Mouse (Mus musculus) kidney, embryonic 16.5 days (tissue): ENCODE data around the gene Sp6. TPM values are rescaled to one million over a fixed set of nuclear protein-coding genes. Genes with fewer than 3 reads are reported as not detected.

Source experiments
- ATAC-seq: fragments of 200-750 bp; cut with Nextera tagmentation; 2 replicates; pipeline ENCODE4 v1.8.0; 2017; ENCODE audit warnings: moderate TSS enrichment; ENCODE audit not compliant: low FRiP score, low TSS enrichment
- H3K27ac ChIP-seq: fragments of 300-500 bp; sonication (generic); 2 replicates; pipeline ENCODE4 v1.5.1; 2014; ENCODE audit warnings: low read length
- H3K27me3 ChIP-seq: fragments of 300-500 bp; sonication (generic); 2 replicates; pipeline ENCODE4 v1.6.1; 2014; ENCODE audit warnings: low read length, control low read depth, mixed read lengths; ENCODE audit not compliant: insufficient read depth
- H3K36me3 ChIP-seq: fragments of 300-500 bp; sonication (generic); 2 replicates; pipeline ENCODE4 v1.6.1; 2014; ENCODE audit warnings: low read length, control low read depth, mixed read lengths; ENCODE audit not compliant: insufficient read depth
- H3K4me1 ChIP-seq: fragments of 300-500 bp; sonication (generic); 2 replicates; pipeline ENCODE4 v1.6.1; 2014; ENCODE audit warnings: low read length, control low read depth, mixed read lengths; ENCODE audit not compliant: insufficient read depth
- H3K4me2 ChIP-seq: fragments of 300-500 bp; sonication (generic); replicated peaks from 2 replicates; pipeline ENCODE4 v1.6.1; 2014; ENCODE audit warnings: low read depth, low read length
- H3K4me3 ChIP-seq: fragments of 300-500 bp; sonication (generic); 2 replicates; pipeline ENCODE4 v1.5.1; 2014; ENCODE audit warnings: mild to moderate bottlenecking, low read length
- H3K9ac ChIP-seq: fragments of 300-500 bp; sonication (generic); replicated peaks from 2 replicates; pipeline ENCODE4 v1.6.1; 2014; ENCODE audit warnings: low read length
- H3K9me3 ChIP-seq: fragments of 300-500 bp; sonication (generic); 2 replicates; pipeline ENCODE4 v1.6.1; 2016; ENCODE audit warnings: low read length, control low read depth
- WGBS: fragments of 180-500 bp; shearing (Covaris S2); extraction: QIAGEN DNeasy Blood & Tissue Kit; methylation state at CpG from one replicate; pipeline ENCODE4 v1.1.7; 2014; 5-methylcytosine and 5-hydroxymethylcytosine counted together
- polyA plus RNA-seq: library from polyadenylated mRNA; unstranded; fragments of >200 nt; fragmentation: Nextera tagmentation; extraction: Ambion mirVana; gene quantifications from 2 replicates; pipeline ENCODE4 v1.2.1, GENCODE M21; 2015

Sp6 gene
- polyA plus RNA-seq, 1 experiment from 2014 or later: 2.0 TPM

DNA sequence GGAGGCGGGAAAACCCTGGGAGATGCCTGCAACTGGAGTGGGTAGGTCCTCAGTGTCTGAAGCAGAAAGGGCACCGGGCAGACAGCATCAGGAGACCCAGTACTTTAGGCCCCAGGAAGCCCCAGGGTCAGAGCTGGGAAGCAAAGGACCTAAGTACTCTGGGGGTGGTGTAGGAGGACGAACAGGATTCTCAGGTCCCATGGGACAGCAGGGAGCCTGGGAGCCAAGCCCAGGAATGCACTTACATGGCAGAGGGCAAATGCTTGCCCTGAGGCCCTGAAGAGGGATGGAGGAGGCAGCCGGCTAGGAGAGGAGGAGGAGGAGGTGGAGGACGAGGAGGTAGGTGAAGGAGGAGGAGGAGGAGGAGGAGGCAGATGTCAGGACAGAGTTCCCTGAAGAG, 18.2 kb upstream of the Sp6 start:
- no peak for ATAC-seq
- Histone ChIP-seq H3K9me3 (no peaks in the 10 kb centered on the region), H3K4me2 (no peak overlapping the region), H3K27ac (no peak overlapping the region), H3K9ac (0 out of 2 replicates have a peak overlapping the region, but pooled peaks have one; percentile 14), H3K4me3 (no peak overlapping the region), H3K4me1 (peaks cover 42% of the 10 kb centered on the region), H3K36me3 (no peaks in the 10 kb centered on the region), H3K27me3 (peaks cover 19% of the 10 kb centered on the region)
- WGBS: 27% methylated on average over 5 of the region's 5 CpGs

DNA sequence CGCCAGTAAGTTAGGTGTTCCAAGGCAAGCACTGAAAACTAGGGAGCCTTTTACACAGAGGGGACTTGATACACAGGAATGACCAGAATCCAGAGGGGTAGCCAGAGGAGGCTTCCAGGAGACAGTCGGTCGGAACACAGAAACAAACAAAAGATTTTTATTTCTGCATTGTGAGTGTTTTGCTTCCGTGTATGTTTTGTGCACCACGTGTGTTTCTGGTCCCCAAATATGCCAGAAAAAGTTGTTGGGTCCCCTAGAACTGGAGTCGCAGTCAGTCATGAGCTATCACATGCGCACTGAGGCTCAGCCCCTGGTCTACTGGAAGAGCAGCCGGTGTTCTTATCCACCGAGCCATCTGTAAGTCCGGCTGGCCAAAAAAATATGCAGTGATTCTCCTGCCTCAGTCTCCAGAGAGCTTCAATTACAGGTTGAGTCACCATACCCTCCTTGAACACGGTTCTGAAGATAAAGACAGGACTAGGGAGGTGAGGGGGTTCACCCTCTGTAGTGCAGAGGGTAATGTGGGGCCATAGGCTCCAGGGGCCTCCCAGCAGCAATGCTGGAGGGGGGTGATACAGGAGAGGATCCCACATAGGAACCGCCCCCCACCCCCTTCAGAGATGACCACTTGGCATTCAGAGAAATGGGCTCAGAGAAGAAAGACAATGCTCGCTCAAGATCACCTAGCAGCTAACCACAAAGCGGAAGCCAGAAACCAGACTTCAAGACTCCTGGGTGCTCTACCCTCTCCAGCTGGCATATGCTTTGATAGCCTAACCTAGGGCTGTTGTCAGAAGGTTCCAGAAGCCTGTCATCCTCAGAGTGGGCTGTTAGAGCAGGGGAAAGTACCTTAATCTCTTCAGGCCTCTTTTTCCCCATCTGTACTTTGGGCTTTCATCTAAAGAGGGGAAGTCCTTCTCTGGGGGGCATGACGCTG, 17.1 kb upstream of the Sp6 start:
- Histone ChIP-seq H3K9ac (0 out of 2 replicates have a peak overlapping the region, but pooled peaks have one; percentile 14), H3K4me3 (no peak overlapping the region), H3K36me3 (no peaks in the 10 kb centered on the region), H3K9me3 (no peaks in the 10 kb centered on the region), H3K27me3 (peaks cover 19% of the 10 kb centered on the region), H3K27ac (no peak overlapping the region), H3K4me2 (no peak overlapping the region), H3K4me1 (peaks cover 42% of the 10 kb centered on the region)
- 80% methylated on average over 15 of the region's 15 CpGs for WGBS
- no peak for ATAC-seq

DNA sequence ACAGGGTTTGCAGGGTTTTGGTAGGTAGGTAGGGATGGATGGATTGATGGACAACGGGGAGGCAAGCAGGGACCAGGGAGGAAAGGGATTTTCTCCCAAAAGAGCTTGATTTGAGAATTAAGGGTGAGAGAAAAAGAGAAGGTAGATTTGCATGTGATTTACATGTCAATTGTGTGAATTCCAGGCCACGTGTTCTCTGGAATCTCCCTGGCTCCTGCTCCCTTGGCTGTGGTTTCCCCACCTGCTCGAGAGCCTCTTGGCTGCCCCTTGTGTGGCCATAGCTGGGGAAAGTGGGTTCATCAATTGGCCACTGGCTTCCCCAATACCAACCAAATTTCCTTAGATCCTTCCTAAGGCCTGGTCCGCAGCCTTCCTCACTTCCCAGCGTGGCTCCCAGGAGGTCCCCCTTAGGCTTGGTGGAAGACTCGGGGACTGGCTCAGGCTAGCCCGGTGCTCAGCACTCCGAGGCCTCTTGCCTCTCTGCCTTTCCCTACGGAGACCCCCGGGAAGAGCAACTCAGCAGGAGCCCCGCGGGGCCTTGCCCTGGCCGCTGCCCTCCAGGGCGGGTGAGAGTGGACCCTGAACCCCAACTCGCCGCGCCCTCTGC, 16.3 kb upstream of the Sp6 start:
- 23% methylated on average over 17 of the region's 17 CpGs for WGBS
- Histone ChIP-seq H3K27me3 (peaks cover 19% of the 10 kb centered on the region), H3K27ac (no peak overlapping the region)

DNA sequence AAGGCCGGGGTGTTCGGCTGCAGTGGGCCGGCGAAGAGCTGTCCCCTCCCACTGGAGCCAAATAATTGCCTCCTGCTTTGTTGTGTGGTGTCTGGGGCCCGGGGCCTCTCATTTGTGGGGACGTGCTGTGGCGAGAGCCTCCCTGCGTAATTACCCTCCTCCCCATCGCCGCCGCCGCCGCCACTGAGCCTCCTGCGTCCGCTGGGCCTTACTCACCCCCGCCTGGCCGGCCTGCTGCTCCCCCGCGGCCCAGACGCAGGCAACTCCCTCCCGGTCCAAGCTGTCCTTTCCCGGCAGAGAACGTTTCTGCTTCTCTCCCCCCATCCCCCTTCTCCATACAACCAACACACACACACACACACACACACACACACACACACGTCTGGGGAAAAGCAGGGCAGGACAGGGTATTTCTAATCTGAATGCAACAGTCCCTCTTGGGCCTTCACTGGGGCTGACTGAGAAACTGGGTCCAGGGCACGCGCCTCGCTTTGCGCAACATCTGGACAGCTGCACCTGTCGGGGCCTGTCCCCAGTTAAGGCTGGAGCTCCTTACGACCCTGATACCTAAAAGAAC, 15.7 kb upstream of the Sp6 start:
- ATAC-seq: 0 out of 2 replicates have a peak, but pooled peaks have one; percentile 33
- no peak overlapping the region for H3K27ac ChIP-seq
- WGBS: 6% methylated on average over 30 of the region's 30 CpGs
- no peaks in the 10 kb centered on the region for H3K36me3 ChIP-seq
- H3K4me1 ChIP-seq: peaks cover 35% of the 10 kb centered on the region
- peak overlapping the region; percentile 66 for H3K4me2 ChIP-seq
- H3K4me3 ChIP-seq: peak overlapping the region; percentile 39
- peaks cover 19% of the 10 kb centered on the region for H3K27me3 ChIP-seq
- no peaks in the 10 kb centered on the region for H3K9me3 ChIP-seq
- H3K9ac ChIP-seq: peak overlapping the region; percentile 65

More for the DNA sequence above, 16.3 kb upstream of the Sp6 start:
- H3K4me3 ChIP-seq: peak overlapping the region; percentile 39
- peaks cover 40% of the 10 kb centered on the region for H3K4me1 ChIP-seq
- H3K9ac ChIP-seq: peak overlapping the region; percentile 65
- H3K4me2 ChIP-seq: peak overlapping the region; percentile 66
- ATAC-seq: no peak
- no peaks in the 10 kb centered on the region for H3K36me3 ChIP-seq
- no peaks in the 10 kb centered on the region for H3K9me3 ChIP-seq

DNA sequence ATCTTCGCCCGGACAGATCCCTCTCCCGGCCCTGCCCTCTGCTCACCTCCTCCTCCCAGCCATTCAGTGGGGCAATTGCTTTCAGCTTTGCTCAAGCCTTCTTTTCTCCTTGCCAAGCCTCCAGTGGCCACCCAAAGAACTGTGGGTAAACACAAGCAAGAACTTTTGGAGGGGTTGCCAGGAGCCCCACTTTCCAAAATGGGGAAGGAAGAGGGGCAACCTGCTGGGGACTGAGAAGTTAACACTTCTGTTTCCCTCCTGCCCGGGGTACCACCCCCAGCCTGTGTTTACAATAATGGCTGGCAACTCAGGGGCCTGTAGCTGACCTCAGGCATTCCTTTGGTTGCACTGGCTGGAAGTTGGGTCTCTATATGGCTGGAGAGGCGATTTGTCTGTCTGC, 10.0 kb upstream of the Sp6 start:
- Histone ChIP-seq H3K36me3 (no peaks in the 10 kb centered on the region), H3K27ac (no peak overlapping the region), H3K9me3 (no peaks in the 10 kb centered on the region), H3K4me3 (no peak overlapping the region), H3K4me1 (no peaks in the 10 kb centered on the region; the same call in 1 of the 2 replicates), H3K27me3 (peaks cover 17% of the 10 kb centered on the region), H3K4me2 (no peak overlapping the region), H3K9ac (no peak overlapping the region)
- no peak for ATAC-seq
- 28% methylated on average over 5 of the region's 5 CpGs for WGBS

DNA sequence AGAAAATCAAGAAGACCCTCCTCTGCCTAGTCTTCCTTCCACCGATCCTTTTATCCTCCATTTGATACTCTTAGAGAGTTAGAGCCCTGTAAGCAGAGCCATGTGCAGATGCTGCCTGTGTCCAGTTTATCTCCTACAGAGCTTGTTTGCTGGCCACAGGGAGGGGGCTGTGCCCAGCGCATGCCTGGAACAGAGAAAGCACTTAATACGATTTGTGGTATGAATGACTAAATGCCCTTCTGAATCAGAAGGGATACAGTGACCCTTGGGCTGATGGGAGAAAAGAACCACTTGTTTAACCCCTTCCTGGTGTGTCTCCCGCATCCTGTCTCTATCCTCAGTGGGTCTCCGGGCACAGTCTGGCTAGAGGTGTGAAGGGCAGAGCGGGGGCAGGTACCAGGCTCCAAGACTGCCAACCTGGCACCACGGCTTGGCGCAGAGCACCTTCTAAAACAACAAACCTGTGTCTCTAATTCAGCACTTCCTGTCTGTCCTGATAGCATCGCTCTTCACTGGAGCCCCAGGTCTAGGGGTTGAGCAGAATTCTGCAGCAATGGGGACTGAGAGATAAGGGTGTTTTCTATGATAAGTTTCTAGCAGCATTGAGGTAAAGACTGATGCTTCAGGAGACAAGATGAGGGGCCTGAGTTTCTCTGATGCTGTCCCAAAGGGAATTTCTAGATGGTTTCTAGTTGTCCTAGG, 6.0 kb upstream of the Sp6 start:
- peaks cover 34% of the 10 kb centered on the region for H3K27me3 ChIP-seq
- no peaks in the 10 kb centered on the region for H3K9me3 ChIP-seq
- WGBS: 51% methylated on average over 9 of the region's 9 CpGs
- H3K36me3 ChIP-seq: no peaks in the 10 kb centered on the region
- no peak overlapping the region for H3K4me2 ChIP-seq
- no peak overlapping the region for H3K4me3 ChIP-seq
- ATAC-seq: no peak
- H3K27ac ChIP-seq: no peak overlapping the region
- H3K4me1 ChIP-seq: no peaks in the 10 kb centered on the region
- no peak overlapping the region for H3K9ac ChIP-seq

DNA sequence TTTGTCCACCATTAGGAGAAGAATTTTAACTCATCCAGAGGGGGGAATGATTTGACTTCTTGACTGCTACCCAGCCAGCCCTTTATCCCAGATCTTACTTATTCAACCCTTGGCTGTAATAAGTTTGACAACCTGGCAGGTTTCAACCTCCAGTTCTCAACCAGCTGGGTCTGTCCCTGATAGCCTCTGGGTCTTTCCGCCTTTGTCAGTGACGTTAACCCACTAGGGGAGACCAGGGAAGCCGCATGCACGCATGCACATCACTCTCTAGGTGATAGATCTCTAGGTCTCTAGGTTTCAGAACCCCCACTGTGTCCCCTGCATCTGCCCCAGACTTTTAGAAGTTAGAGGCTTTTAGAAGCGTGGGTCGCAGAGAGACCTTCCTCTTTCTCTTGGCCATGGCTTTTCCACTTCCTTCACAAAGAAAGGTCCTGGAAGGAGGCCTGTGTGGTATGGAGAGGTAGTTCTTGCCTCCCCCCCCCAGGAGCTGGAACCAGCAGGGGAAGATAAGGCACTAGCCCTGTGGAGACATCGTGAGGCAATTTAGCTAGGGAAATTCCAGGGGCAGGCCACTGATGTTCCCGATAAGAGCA, 3.9 kb upstream of the Sp6 start:
- no peak for ATAC-seq
- H3K4me1 ChIP-seq: no peaks in the 10 kb centered on the region
- H3K4me3 ChIP-seq: no peak overlapping the region
- no peaks in the 10 kb centered on the region for H3K9me3 ChIP-seq
- H3K9ac ChIP-seq: no peak overlapping the region
- H3K27me3 ChIP-seq: peaks cover 37% of the 10 kb centered on the region
- H3K36me3 ChIP-seq: no peaks in the 10 kb centered on the region
- H3K27ac ChIP-seq: no peak overlapping the region
- WGBS: 58% methylated on average over 8 of the region's 8 CpGs
- H3K4me2 ChIP-seq: no peak overlapping the region

DNA sequence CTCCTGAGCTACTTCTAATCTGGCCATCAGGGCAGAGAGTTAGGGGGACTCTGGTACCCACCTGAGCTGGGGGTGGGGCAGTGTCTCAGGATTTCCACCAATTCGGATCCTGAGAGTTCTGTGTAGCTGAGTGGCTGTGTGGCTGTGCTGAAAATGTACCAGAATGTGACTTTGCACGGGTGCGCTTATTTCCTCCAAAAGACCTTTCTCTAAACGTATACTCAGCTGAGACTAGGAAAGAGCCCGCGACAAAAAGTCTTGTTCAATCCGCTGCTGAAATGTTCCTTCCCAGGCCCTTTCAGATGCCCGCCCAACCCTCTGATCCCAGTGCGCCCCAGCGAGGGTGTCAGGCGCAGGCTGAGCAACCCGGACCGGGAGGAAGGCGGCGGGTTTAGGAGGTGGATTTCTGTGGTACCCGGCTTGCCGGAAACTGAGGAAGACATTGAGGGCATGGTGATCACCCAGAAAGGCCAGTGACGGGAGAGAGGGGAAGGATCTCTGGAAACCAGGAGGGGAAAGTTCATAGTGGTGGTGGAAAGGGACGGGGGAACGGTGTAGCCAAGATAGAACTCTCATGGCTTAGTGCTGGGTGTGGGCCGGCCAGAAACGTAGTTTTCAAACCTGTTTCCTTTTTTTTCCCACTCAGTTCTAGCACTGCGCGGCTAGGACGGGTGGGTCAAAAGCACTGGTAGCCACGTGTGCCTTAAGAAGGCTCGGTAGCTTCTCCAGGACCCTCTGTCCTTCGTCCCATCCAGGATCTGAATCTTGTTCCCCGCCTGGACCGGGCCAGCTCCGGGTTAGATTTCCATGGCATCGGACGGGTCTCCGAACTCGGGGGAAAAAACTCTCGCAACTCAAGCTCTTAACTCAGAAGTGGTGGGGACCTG, 4.7 kb downstream of the Sp6 start:
- ATAC-seq: no peak
- H3K36me3 ChIP-seq: no peaks in the 10 kb centered on the region
- peaks cover 41% of the 10 kb centered on the region for H3K4me1 ChIP-seq
- H3K4me2 ChIP-seq: peak overlapping the region; percentile 61
- H3K9ac ChIP-seq: peak overlapping the region; percentile 53; the same call in 1 of the 2 replicates
- peaks cover 88% of the 10 kb centered on the region for H3K27me3 ChIP-seq
- H3K4me3 ChIP-seq: peak overlapping the region; percentile 43
- H3K9me3 ChIP-seq: no peaks in the 10 kb centered on the region
- WGBS: 1% methylated on average over 36 of the region's 36 CpGs
- H3K27ac ChIP-seq: no peak overlapping the region
